Mouse (Mus musculus) liver, embryonic 18 days (tissue): ENCODE data around the gene Tgif2. TPM values are rescaled to one million over a fixed set of nuclear protein-coding genes. Genes with fewer than 3 reads are reported as not detected.

Experiments used
- polyA plus RNA-seq: library from polyadenylated mRNA; depleted of rRNA; stranded (reverse); fragments of >200 nt; gene quantifications from 2 replicates; pipeline ENCODE4 v1.2.3, GENCODE M21; 2012; rRNA removed

Tgif2 gene
- polyA plus RNA-seq = 5.0 and 5.6 TPM in 2 replicates

DNA sequence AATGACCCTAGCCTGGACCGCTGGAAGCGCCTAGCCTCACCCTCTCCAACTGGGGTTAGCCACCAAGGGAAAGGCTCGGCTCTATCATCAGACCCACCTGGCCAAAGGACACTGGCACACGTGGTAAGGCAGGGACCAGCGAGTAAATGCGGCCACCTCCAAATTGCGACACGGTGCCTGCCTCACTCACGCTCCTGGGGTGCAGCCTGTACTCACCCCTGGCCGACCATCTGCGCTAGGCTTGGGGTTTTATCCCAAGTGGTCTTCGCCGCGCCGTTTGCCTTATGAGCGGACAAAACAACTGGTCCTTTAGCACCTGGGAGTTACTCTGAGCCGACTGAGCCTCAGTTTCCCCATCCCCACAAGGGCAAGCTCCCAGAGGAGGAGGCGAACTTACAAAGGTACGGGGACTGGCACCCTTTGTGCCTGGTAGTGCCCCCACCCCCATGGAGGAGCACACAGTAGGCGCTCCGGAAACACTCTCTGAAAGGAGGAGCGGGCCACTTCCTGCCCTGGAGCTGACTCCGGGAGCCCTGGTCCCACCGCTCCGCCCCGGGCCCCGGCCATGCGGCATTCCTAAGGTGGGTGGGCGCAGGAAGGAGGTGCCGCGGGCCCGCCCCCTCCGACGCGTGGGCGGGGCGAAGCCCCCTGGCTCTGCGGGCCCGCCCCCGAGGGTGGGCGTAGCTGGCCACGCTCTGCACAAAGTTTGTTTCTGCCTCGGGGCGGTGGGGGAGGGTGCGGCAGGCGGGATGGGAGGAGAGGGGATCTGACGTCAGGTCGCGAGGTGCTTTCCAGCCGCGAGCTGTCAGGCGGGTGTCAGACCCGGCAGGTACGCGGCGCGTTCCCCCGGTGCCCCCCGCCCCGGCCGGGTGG, at the start of gene Tgif2:
TSS of gene Tgif2 (plus strand) at position 689 of the 873 bp plus-strand sequence.

GRCm38 (mm10) chr2:156857835-156858234, 18.0 kb downstream of the Tgif2 start, which contains the start of gene 4930518I15Rik:
Gene 4930518I15Rik (minus strand): TSS chr2:156857946.

DNA sequence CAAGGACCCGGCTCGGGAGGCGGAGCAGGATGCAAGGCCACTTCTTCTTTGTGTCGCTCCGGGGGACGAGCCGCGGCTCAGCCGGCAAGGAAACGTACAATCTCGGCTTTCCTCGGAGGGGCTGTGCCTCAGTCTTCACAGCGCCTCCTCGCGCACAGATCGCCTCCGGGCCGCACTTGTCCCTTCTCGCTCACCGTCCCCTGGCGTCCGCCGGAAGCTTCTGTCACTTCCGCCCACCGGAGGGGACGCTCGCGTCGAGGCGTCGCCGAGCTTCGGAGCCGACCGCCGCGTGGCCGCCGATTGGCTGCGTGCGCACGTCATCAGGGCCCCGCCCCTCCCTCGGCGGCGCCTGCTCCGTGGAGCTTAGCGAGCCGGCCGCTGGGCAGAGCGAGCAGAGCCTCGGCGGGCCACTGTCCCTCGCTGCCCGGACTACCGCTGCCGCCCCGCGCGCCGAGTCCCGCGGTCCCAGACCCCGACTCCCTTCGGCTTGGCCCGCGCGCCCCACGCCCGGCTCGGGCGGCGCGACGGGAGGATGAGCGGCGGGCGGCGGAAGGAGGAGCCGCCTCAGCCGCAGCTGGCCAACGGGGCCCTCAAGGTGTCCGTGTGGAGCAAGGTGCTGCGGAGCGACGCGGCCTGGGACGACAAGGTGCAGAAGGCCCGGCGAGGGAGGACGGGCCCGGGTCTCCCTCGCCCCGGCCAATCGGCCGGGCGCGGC, 23.1 kb downstream of the Tgif2 start, which contains the start of gene Rab5if:
TSS of gene Rab5if (plus strand) at position 357 of the 715 bp plus-strand sequence.

DNA sequence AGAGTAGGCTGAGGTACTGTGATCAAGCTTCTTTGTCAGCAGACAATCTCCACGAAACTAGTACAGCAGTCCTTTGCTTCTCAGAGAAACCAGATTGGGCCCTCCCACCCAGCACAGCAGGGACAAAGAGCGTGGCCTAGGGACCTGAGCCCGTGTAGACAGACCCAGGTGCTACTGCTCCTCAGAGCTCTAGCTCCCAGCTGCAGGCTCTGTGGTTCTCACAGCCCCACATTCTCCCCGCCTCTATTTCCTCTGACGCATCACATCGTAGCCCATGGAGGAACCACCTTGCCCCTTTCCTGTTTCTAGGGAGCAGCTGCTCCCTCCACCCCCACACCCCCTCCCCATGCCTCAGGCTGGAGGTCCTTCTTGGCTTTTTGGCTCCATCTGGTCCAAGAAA, 47.2 kb downstream of the Tgif2 start, which contains the start of gene Sla2:
TSS of gene Sla2 (minus strand) at position 176 of the 400 bp plus-strand sequence.

Other genes with a start within 250 kb of the Tgif2 start
- gene Dlgap4, start 226.3 kb upstream of the Tgif2 start, polyA plus RNA-seq = 9.9 and 10.1 TPM in 2 replicates
- 31.4 and 33.8 TPM in 2 replicates for gene Myl9, start 64.6 kb upstream of the Tgif2 start, polyA plus RNA-seq
- 0.85 and 0.87 TPM in 2 replicates for gene 4930518I15Rik, start 17.9 kb downstream of the Tgif2 start, polyA plus RNA-seq
- gene Rab5if, start 23.1 kb downstream of the Tgif2 start, polyA plus RNA-seq = 90.7 and 94.2 TPM in 2 replicates
- gene Sla2, start 47.2 kb downstream of the Tgif2 start, polyA plus RNA-seq = 0.95 and 1.0 TPM in 2 replicates
- gene Ndrg3, start 152.0 kb downstream of the Tgif2 start, polyA plus RNA-seq = 16.9 and 17.5 TPM in 2 replicates
- gene Dsn1, start 167.1 kb downstream of the Tgif2 start, polyA plus RNA-seq = 11.0 and 11.5 TPM in 2 replicates
- 0.85 and 1.2 TPM in 2 replicates for gene Soga1, start 239.2 kb downstream of the Tgif2 start, polyA plus RNA-seq
- gene Tldc2, start 247.0 kb downstream of the Tgif2 start, polyA plus RNA-seq = not detected in 2 replicates